Mouse (Mus musculus): ENCODE results near the gene Maco1. TPM values are rescaled to one million over a fixed set of nuclear protein-coding genes. Genes with fewer than 3 reads are reported as not detected.
"Not testable (repeated sequence)": the region's sequence is repeated elsewhere in the genome, so short reads cannot be mapped to it uniquely, and the experiment has no call there.

The Maco1 gene
- polyA plus RNA-seq, 1 experiment from 2014 or later = 30.8 TPM

DNA sequence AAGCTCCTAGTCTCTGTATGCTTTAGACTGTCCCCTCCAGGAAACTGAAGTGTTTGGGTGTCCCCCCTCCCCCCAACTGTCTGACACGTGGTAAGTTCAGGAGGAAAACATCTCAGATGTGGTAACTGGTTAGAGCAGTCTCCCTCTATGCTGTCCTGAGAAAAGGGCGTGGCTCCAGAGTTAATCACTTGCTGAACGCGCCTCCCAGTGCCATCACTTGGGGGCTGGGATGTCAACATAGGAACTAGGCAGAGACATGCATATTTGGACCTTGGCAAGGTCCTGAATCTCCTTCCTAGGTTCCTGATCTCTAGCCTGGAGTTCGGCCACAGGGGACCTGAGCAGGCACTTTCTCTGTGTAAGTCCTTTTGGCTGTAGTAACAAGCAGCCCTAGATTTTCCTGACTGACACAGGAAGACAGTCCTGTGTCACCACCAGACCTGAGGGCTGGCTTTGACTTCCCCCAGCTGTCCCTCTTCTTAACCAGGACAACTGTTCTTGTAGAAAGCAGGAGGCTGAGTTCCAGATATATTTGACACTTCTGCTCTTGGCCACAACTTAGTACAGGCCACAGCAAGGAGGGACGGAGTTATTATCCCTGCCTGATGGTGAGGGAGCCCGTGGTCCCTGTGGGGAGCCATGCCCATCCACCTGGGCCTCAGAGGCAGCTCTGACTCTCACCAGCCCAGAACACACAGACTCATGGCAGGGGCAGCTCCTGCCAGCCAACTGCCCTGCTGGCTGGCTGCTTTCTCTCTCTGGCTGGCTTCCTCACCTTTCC lies 56.4 kb downstream of the Maco1 start:
- ATAC-seq (ENCODE audit: insufficient read depth, low FRiP score) = no peak
- no peak overlapping the region for H3K4me2 ChIP-seq (ENCODE audit: low read depth, low read length)
- no peak overlapping the region for H3K4me3 ChIP-seq (replicated peaks; ENCODE audit: low read length)
- no peaks in the 10 kb centered on the region for H3K27me3 ChIP-seq (ENCODE audit: control insufficient read depth, insufficient read depth, low read length)
- no peaks in the 10 kb centered on the region for H3K36me3 ChIP-seq (ENCODE audit: control insufficient read depth, insufficient read depth, low read length)
- no peak overlapping the region for H3K27ac ChIP-seq (ENCODE audit: low read length)
- 23% methylated on average over 7 of the region's 7 CpGs for WGBS
- H3K9me3 ChIP-seq (replicated peaks; ENCODE audit: control insufficient read depth, low read length) = no peaks in the 10 kb centered on the region
- no peak overlapping the region for H3K9ac ChIP-seq (ENCODE audit: low read length)
- H3K4me1 ChIP-seq (ENCODE audit: control insufficient read depth, insufficient read depth, low read length) = peaks cover 8% of the 10 kb centered on the region; the same call in 1 of the 2 replicates

DNA sequence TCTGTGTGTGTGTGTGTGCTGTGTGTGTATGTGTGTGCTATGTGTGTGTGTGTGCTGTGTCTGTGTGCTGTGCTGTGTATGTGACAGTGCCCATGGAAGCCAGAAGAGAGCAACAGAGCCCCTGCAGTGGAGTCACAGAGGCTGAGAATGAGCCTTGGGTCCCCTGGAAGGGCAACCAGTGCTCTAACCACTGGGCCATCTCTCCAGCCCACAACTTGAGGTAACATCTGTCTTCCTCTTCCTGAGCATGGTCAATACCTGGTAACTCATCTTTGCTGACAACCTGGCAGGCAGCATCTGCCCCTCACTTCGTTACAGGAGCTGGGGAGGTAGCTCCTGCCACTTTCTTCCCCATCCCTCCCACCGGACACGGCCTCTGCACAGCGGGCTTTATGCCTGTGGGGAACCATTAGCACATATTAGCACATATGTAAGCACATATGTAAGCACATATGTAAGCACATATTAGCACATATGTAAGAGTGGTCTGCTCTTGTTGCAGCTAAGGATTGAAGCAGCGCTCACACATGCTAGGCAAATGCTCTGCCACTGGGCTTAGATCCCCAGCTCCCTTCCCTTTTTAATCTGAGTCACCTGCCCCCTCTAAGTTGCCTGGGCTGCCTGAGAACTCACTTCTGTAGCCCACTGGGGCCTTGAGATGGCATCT lies 57.2 kb downstream of the Maco1 start:
- H3K36me3 ChIP-seq (ENCODE audit: control insufficient read depth, insufficient read depth, low read length) = no peaks in the 10 kb centered on the region
- H3K4me2 ChIP-seq (ENCODE audit: low read depth, low read length) = no peak overlapping the region
- no peak overlapping the region for H3K4me3 ChIP-seq (replicated peaks; ENCODE audit: low read length)
- H3K4me1 ChIP-seq (ENCODE audit: control insufficient read depth, insufficient read depth, low read length) = peaks cover 8% of the 10 kb centered on the region; the same call in 1 of the 2 replicates
- ATAC-seq (ENCODE audit: insufficient read depth, low FRiP score) = no peak
- H3K27me3 ChIP-seq (ENCODE audit: control insufficient read depth, insufficient read depth, low read length) = no peaks in the 10 kb centered on the region
- no peaks in the 10 kb centered on the region for H3K9me3 ChIP-seq (replicated peaks; ENCODE audit: control insufficient read depth, low read length)
- H3K27ac ChIP-seq (ENCODE audit: low read length) = no peak overlapping the region
- WGBS = 78% methylated on average over 5 of the region's 5 CpGs
- no peak overlapping the region for H3K9ac ChIP-seq (ENCODE audit: low read length)

DNA sequence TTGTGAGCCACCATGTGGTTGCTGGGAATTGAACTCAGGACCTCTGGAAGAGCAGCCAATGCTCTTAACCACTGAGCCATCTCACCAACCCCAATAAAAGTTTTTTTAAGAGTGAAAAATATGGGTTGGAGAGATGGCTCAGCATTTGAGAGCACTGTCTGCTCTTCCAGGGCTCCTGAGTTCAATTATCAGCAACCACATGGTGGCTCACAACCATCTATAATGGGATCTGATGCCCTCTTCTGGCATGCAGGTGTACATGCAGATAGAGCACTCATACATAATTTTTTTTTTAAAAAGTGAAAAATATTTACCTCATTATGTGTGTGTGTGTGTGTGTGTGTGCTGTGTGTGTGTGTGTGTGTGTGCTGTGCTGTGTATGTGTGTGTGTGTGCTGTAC lies 58.2 kb downstream of the Maco1 start:
- H3K9me3 ChIP-seq (replicated peaks; ENCODE audit: control insufficient read depth, low read length); H3K4me2 ChIP-seq (ENCODE audit: low read depth, low read length); H3K4me3 ChIP-seq (replicated peaks; ENCODE audit: low read length); H3K4me1 ChIP-seq (ENCODE audit: control insufficient read depth, insufficient read depth, low read length); H3K27ac ChIP-seq (ENCODE audit: low read length); ATAC-seq (ENCODE audit: insufficient read depth, low FRiP score); H3K9ac ChIP-seq (ENCODE audit: low read length); H3K36me3 ChIP-seq (ENCODE audit: control insufficient read depth, insufficient read depth, low read length); H3K27me3 ChIP-seq (ENCODE audit: control insufficient read depth, insufficient read depth, low read length): not testable (repeated sequence)

DNA sequence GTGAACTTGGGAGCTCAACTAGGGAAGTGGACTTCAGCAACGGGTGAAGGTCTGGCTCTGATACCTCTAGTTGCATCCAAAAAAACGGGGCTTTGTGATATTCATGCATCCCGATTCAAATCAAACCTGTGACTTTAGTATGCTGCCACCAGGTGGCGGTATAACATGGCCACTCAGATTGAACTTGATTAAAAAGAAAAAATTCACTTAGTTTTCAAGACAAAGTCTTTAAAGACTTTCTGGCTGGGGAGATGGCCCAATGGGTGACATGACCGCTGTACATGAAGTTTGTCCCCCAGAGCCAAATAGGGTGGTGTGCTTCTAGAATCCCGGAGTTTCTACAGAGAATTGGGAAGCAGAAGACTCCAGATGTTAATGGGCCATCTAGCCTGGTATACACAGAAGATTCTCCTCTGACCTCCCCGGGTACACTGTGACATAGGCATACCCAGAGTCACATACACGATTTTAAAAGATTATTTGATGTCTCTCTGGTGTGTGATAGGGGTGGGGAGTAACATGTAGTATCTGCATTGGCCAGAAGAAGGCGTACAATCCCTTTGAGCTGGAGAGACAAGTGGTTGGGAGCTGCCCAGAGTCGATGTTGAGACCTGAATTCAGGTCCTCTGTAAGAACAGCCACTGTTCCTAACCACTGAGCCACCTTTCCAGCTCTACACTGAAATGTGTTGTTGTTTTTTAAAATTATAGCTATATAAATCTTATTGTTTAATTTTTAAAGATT lies 59.8 kb downstream of the Maco1 start:
- H3K27ac ChIP-seq (ENCODE audit: low read length) = no peak overlapping the region
- no peak overlapping the region for H3K4me2 ChIP-seq (ENCODE audit: low read depth, low read length)
- no peaks in the 10 kb centered on the region for H3K27me3 ChIP-seq (ENCODE audit: control insufficient read depth, insufficient read depth, low read length)
- no peaks in the 10 kb centered on the region for H3K36me3 ChIP-seq (ENCODE audit: control insufficient read depth, insufficient read depth, low read length)
- H3K4me3 ChIP-seq (replicated peaks; ENCODE audit: low read length) = no peak overlapping the region
- no peak for ATAC-seq (ENCODE audit: insufficient read depth, low FRiP score)
- WGBS = 39% methylated on average over 10 of the region's 10 CpGs
- peaks cover 8% of the 10 kb centered on the region; the same call in 1 of the 2 replicates for H3K4me1 ChIP-seq (ENCODE audit: control insufficient read depth, insufficient read depth, low read length)
- H3K9ac ChIP-seq (ENCODE audit: low read length) = no peak overlapping the region
- no peaks in the 10 kb centered on the region for H3K9me3 ChIP-seq (replicated peaks; ENCODE audit: control insufficient read depth, low read length)

DNA sequence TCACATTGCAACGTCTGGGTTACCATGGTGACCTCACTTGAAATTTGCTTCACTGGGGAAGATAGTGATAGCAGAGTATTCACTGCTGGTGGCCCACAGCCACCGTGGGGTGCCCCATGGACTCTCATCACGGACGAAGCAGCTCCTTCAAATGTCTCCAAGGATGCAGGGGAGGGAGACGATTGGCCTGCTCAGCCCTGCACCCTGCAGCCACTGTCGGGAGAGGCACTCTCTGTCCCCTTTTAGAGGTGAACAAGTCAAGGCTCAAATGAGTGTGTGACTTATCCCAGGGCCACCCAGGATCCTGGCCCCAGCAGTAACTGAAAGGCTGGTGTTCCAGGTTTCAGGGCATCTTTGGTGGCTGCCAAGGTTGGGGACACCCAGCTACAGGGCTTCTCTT lies 61.4 kb downstream of the Maco1 start:
- no peak overlapping the region for H3K4me3 ChIP-seq (replicated peaks; ENCODE audit: low read length)
- H3K9ac ChIP-seq (ENCODE audit: low read length) = no peak overlapping the region
- no peaks in the 10 kb centered on the region for H3K27me3 ChIP-seq (ENCODE audit: control insufficient read depth, insufficient read depth, low read length)
- ATAC-seq (ENCODE audit: insufficient read depth, low FRiP score) = no peak
- 60% methylated on average over 6 of the region's 6 CpGs for WGBS
- peaks cover 3% of the 10 kb centered on the region; the same call in 1 of the 2 replicates for H3K4me1 ChIP-seq (ENCODE audit: control insufficient read depth, insufficient read depth, low read length)
- H3K27ac ChIP-seq (ENCODE audit: low read length) = no peak overlapping the region
- H3K4me2 ChIP-seq (ENCODE audit: low read depth, low read length) = no peak overlapping the region
- H3K36me3 ChIP-seq (ENCODE audit: control insufficient read depth, insufficient read depth, low read length) = no peaks in the 10 kb centered on the region
- no peaks in the 10 kb centered on the region for H3K9me3 ChIP-seq (replicated peaks; ENCODE audit: control insufficient read depth, low read length)

DNA sequence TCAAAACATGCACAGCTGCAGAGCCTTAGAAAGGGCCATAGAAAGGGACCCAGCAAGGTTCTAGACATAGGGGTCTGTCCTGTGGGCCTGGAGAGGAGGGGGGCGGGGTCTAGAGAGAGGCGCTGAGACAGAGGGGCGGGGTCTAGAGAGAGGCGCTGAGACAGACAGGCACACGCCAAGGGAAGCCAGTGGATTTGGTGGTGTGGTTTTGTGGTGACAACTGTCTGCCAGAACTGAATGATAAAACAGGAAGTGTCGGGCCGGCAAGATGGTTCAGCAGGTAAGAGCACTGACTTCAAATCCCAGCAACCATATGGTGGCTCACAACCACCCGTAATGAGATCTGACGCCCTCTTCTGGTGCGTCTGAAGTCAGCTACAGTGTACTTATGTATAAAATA lies 66.2 kb downstream of the Maco1 start:
- Histone ChIP-seq H3K4me3 (replicated peaks; ENCODE audit: low read length) (no peak overlapping the region), H3K27ac (ENCODE audit: low read length) (no peak overlapping the region), H3K36me3 (ENCODE audit: control insufficient read depth, insufficient read depth, low read length) (no peaks in the 10 kb centered on the region), H3K27me3 (ENCODE audit: control insufficient read depth, insufficient read depth, low read length) (no peaks in the 10 kb centered on the region), H3K4me1 (ENCODE audit: control insufficient read depth, insufficient read depth, low read length) (no peaks in the 10 kb centered on the region), H3K9ac (ENCODE audit: low read length) (no peak overlapping the region), H3K4me2 (ENCODE audit: low read depth, low read length) (no peak overlapping the region), H3K9me3 (replicated peaks; ENCODE audit: control insufficient read depth, low read length) (no peaks in the 10 kb centered on the region)
- no peak for ATAC-seq (ENCODE audit: insufficient read depth, low FRiP score)
- 30% methylated on average over 10 of the region's 10 CpGs for WGBS

DNA sequence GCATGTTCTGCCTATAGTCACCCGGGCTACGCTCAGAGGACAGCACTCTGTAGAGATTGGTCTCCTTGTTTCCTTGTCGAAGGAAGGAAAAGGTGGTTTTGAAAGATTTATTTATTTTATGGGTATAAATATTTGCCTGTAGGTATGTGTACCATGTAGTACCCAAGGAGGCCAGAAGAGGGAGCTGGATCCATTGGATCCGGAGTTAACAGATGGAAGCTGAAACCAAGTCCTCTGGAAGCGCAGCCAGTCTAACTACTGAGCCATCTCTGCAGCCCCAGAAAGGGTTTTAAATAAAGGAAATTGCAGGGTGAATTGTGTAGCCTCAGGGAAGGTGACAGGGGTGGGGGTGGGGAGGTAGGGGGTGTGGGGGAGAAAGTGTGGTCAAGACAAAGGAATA lies 68.4 kb downstream of the Maco1 start:
- H3K9ac ChIP-seq (ENCODE audit: low read length) = no peak overlapping the region
- no peaks in the 10 kb centered on the region for H3K27me3 ChIP-seq (ENCODE audit: control insufficient read depth, insufficient read depth, low read length)
- H3K36me3 ChIP-seq (ENCODE audit: control insufficient read depth, insufficient read depth, low read length) = no peaks in the 10 kb centered on the region
- no peaks in the 10 kb centered on the region for H3K9me3 ChIP-seq (replicated peaks; ENCODE audit: control insufficient read depth, low read length)
- H3K4me3 ChIP-seq (replicated peaks; ENCODE audit: low read length) = no peak overlapping the region
- no peak overlapping the region for H3K27ac ChIP-seq (ENCODE audit: low read length)
- 58% methylated on average over 5 of the region's 5 CpGs for WGBS
- ATAC-seq (ENCODE audit: insufficient read depth, low FRiP score) = no peak
- no peak overlapping the region for H3K4me2 ChIP-seq (ENCODE audit: low read depth, low read length)
- peaks cover 3% of the 10 kb centered on the region; the same call in 1 of the 2 replicates for H3K4me1 ChIP-seq (ENCODE audit: control insufficient read depth, insufficient read depth, low read length)

DNA sequence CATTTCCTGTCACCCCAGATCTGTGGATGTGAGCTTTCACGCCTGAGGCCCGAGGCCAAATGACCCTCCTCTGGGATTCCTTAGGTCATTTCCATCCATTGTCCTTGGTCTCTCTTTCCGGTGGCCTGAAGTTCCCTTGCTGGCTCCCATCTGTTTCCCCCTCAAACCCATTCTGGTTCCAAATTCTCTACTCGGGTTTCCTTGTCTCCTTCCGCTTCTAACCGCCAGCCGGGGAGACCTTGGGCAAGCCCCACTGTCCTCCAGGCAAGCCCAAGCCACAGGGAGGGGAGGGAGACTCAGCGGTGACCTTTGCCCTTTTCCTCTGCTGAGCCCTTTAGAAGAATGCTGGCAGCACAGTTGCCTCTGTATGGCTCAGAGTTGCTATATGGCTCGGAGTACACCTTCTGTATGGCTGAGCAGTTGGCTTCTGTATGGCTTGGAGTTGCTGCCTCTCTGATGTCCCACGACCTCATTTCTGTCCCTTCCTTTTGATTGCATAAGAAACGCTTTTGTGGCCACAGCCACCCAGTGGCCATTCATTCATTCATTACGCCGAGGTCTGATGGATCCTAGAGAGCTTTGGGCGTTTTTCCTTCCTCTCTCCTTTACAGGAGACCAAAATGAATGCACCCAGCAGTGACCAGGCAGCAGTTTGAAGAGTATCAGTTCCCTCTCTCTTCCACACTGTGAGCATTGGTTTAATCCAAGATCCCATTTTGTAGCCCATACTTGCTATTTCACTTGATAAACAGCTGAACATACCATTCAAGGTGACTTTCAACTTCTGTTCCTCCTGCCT lies 73.8 kb downstream of the Maco1 start:
- no peak overlapping the region for H3K9ac ChIP-seq (ENCODE audit: low read length)
- no peak overlapping the region; the same call in 1 of the 2 replicates for H3K27ac ChIP-seq (ENCODE audit: low read length)
- H3K9me3 ChIP-seq (replicated peaks; ENCODE audit: control insufficient read depth, low read length) = no peaks in the 10 kb centered on the region
- peak; percentile 49 for ATAC-seq (ENCODE audit: insufficient read depth, low FRiP score)
- 46% methylated on average over 14 of the region's 14 CpGs for WGBS
- no peaks in the 10 kb centered on the region for H3K36me3 ChIP-seq (ENCODE audit: control insufficient read depth, insufficient read depth, low read length)
- H3K27me3 ChIP-seq (ENCODE audit: control insufficient read depth, insufficient read depth, low read length) = no peaks in the 10 kb centered on the region
- no peak overlapping the region for H3K4me3 ChIP-seq (replicated peaks; ENCODE audit: low read length)
- H3K4me2 ChIP-seq (ENCODE audit: low read depth, low read length) = no peak overlapping the region
- peaks cover 8% of the 10 kb centered on the region for H3K4me1 ChIP-seq (ENCODE audit: control insufficient read depth, insufficient read depth, low read length)

All from stomach, embryonic 16.5 days (tissue).